Mouse (Mus musculus): Measurements from ENCODE around the gene Slc1a3.

GRCm38 (mm10) chr15:8756441-8756840, 45.9 kb upstream of the Slc1a3 start:
- TF ChIP-seq CTCF (IDR thresholded peaks at IDR 0.05; ENCODE audit: low read depth), result no peak
- no peak for TF ChIP-seq EP300 (IDR thresholded peaks at IDR 0.05; ENCODE audit: low read depth)
